Mouse (Mus musculus): ENCODE measurements around the gene St14.

- no peak for TF ChIP-seq POLR2A (IDR thresholded peaks at IDR 0.05; ENCODE audit: insufficient read length, low read depth)
- TF ChIP-seq USF1 (IDR thresholded peaks at IDR 0.05; ENCODE audit: low read depth) = no peak
- TF ChIP-seq E2F4 (IDR thresholded peaks at IDR 0.05; ENCODE audit: insufficient read depth) = no peak
- no peak for TF ChIP-seq MYOG (IDR thresholded peaks at IDR 0.05; ENCODE audit: control insufficient read depth in 1 of 3, insufficient read depth in 1 of 3, insufficient read length in 2 of 3, low read depth in 2 of 3)
- TF ChIP-seq MAX (IDR thresholded peaks at IDR 0.05; ENCODE audit: low read depth) = no peak
- no peak for TF ChIP-seq POLR2AphosphoS2 (IDR thresholded peaks at IDR 0.05; ENCODE audit: insufficient read length, low read depth)
These were observed 44.2 kb downstream of the St14 start for GRCm38 (mm10) chr9:31087466-31087865.
